Mouse (Mus musculus): ENCODE data around the gene Prkcb. TPM values are rescaled to one million over a fixed set of nuclear protein-coding genes. Genes with fewer than 3 reads are reported as not detected.

The Prkcb gene
- polyA plus RNA-seq, 1 experiment from 2014 or later: 12.7 TPM

DNA sequence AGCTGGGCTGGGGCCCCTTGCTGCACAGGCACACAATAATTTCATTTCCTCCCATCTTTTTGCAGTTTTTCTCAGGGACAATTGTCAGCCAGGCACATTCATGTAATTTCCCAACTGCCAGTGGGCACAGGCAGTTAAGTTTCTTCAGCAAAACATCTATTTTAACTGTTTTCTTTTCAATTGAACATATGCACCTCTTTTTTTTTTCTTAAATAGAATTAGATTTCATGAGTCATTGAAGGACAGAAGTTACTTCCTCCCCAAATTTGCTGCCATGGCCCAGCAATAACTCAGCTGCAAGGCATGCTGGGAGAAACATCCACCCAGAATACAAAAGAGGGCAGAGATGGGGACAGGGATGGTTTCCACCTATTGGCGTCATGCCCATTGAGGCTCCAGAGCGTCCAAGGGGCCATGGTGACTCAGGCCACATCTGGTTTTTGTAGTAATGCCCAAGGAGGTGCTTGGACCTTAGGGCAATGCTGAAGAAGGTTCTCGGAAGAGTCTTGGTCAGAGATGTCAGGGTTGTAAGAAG, 284.6 kb downstream of the Prkcb start:
- H3K4me1 ChIP-seq (ENCODE audit: control insufficient read depth, insufficient read depth, low read length): no peaks in the 10 kb centered on the region

DNA sequence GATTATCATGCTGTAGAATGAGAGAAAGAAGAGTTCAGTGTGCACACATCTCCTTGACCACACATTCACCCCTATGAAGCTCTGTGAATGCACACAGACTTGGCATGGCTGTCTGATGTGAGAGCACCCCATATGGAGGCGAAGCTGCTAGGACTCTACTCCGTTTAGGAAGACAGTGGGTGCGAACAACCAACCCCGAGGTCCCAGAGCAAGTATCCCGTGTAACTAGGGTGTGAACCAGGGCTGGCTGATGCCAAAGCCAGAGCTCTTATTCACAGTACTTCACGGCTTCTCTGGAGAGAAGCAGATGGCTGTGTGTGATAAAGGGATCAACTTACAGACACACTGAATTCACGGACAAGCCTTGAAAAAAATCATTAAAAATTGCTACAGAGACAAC, 285.9 kb downstream of the Prkcb start:
- Histone ChIP-seq H3K27ac (ENCODE audit: low read length) (no peak overlapping the region), H3K4me1 (ENCODE audit: control insufficient read depth, insufficient read depth, low read length) (no peaks in the 10 kb centered on the region), H3K9me3 (replicated peaks; ENCODE audit: control insufficient read depth, low read length) (no peaks in the 10 kb centered on the region), H3K4me2 (ENCODE audit: low read depth, low read length) (no peak overlapping the region), H3K9ac (ENCODE audit: low read length) (no peak overlapping the region), H3K36me3 (ENCODE audit: control insufficient read depth, insufficient read depth, low read length) (no peaks in the 10 kb centered on the region), H3K4me3 (replicated peaks; ENCODE audit: low read length) (no peak overlapping the region), H3K27me3 (ENCODE audit: control insufficient read depth, insufficient read depth, low read length) (no peaks in the 10 kb centered on the region)
- WGBS: 78% methylated on average over 7 of the region's 7 CpGs
- no peak for ATAC-seq (ENCODE audit: insufficient read depth, low FRiP score)

More for the DNA sequence above, 284.6 kb downstream of the Prkcb start:
- no peaks in the 10 kb centered on the region for H3K9me3 ChIP-seq (replicated peaks; ENCODE audit: control insufficient read depth, low read length)
- no peaks in the 10 kb centered on the region for H3K27me3 ChIP-seq (ENCODE audit: control insufficient read depth, insufficient read depth, low read length)
- no peak overlapping the region for H3K9ac ChIP-seq (ENCODE audit: low read length)
- WGBS: 79% methylated on average over 3 of the region's 3 CpGs
- no peak overlapping the region for H3K4me2 ChIP-seq (ENCODE audit: low read depth, low read length)
- H3K4me3 ChIP-seq (replicated peaks; ENCODE audit: low read length): no peak overlapping the region
- ATAC-seq (ENCODE audit: insufficient read depth, low FRiP score): no peak
- no peaks in the 10 kb centered on the region for H3K36me3 ChIP-seq (ENCODE audit: control insufficient read depth, insufficient read depth, low read length)
- no peak overlapping the region for H3K27ac ChIP-seq (ENCODE audit: low read length)

DNA sequence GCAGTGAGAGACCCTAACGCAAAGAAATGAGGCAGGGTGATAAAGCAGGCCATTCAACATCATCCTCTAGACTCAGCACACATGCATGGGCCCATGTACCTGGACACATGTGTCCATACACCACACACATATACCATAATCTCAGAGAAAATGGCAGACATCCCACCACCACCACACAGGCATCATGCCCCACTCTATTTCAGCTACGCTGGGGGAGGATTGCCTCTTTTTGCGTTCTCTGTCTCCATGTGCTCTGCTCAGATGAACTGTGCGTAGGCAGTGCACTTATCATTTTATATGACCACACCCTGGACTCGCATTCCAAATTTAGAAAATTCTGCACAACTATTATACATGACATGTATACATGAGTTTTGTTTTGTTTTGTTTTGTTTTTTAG, 286.5 kb downstream of the Prkcb start:
- H3K27ac ChIP-seq (ENCODE audit: low read length): no peak overlapping the region
- no peaks in the 10 kb centered on the region for H3K27me3 ChIP-seq (ENCODE audit: control insufficient read depth, insufficient read depth, low read length)
- H3K4me1 ChIP-seq (ENCODE audit: control insufficient read depth, insufficient read depth, low read length): no peaks in the 10 kb centered on the region
- H3K4me3 ChIP-seq (replicated peaks; ENCODE audit: low read length): no peak overlapping the region
- H3K9ac ChIP-seq (ENCODE audit: low read length): no peak overlapping the region
- 76% methylated on average over 5 of the region's 5 CpGs for WGBS
- ATAC-seq (ENCODE audit: insufficient read depth, low FRiP score): no peak
- no peaks in the 10 kb centered on the region for H3K36me3 ChIP-seq (ENCODE audit: control insufficient read depth, insufficient read depth, low read length)
- H3K4me2 ChIP-seq (ENCODE audit: low read depth, low read length): no peak overlapping the region
- H3K9me3 ChIP-seq (replicated peaks; ENCODE audit: control insufficient read depth, low read length): no peaks in the 10 kb centered on the region

DNA sequence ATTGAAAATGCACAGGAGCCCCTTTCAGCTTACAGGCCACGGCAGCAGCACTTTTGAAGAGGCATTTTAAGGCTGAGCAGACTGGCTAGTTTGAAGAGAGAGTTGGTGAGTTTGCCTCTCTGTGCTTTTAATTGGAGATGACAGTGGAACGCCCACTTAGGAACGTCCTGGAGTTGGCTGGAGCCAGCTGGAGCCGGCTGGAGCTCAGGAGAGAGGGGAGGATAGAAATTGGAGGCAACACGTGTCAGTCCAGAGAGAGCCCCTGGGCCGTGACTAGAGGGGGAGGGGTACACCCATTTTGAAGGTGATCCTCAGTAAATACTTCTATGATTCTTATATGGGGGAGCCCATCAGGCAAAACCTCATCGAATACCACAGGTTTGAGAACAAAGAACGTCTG, 287.0 kb downstream of the Prkcb start:
- no peaks in the 10 kb centered on the region for H3K36me3 ChIP-seq (ENCODE audit: control insufficient read depth, insufficient read depth, low read length)
- no peaks in the 10 kb centered on the region for H3K27me3 ChIP-seq (ENCODE audit: control insufficient read depth, insufficient read depth, low read length)
- 0 out of 2 replicates have a peak, but pooled peaks have one; percentile 53 for ATAC-seq (ENCODE audit: insufficient read depth, low FRiP score)
- WGBS: 36% methylated on average over 8 of the region's 8 CpGs
- no peak overlapping the region for H3K27ac ChIP-seq (ENCODE audit: low read length)
- no peaks in the 10 kb centered on the region for H3K9me3 ChIP-seq (replicated peaks; ENCODE audit: control insufficient read depth, low read length)
- H3K4me3 ChIP-seq (replicated peaks; ENCODE audit: low read length): no peak overlapping the region
- no peak overlapping the region for H3K9ac ChIP-seq (ENCODE audit: low read length)
- no peaks in the 10 kb centered on the region for H3K4me1 ChIP-seq (ENCODE audit: control insufficient read depth, insufficient read depth, low read length)
- H3K4me2 ChIP-seq (ENCODE audit: low read depth, low read length): no peak overlapping the region

DNA sequence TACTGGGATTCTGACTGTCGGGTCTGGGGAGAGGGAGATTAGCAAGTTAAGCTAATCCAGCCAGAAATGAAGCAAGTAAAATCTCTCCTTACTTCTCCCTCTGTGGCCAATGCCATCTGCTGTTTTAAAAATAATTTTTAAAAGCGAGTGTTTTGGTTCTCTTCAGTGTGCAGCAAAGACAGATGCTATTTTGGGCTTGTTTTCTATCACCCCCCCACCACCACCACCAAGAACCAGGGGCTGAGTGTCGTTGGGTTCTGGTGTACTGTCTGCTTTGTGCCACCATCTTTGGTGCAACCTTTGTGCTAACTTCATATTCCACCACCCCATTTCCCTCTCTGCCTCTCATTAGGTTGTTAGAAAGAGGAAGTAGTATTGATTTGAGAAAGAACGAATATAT, 289.0 kb downstream of the Prkcb start:
- Histone ChIP-seq H3K4me2 (ENCODE audit: low read depth, low read length) (no peak overlapping the region), H3K9ac (ENCODE audit: low read length) (no peak overlapping the region), H3K9me3 (replicated peaks; ENCODE audit: control insufficient read depth, low read length) (no peaks in the 10 kb centered on the region), H3K27ac (ENCODE audit: low read length) (no peak overlapping the region), H3K36me3 (ENCODE audit: control insufficient read depth, insufficient read depth, low read length) (no peaks in the 10 kb centered on the region), H3K4me1 (ENCODE audit: control insufficient read depth, insufficient read depth, low read length) (no peaks in the 10 kb centered on the region), H3K27me3 (ENCODE audit: control insufficient read depth, insufficient read depth, low read length) (no peaks in the 10 kb centered on the region), H3K4me3 (replicated peaks; ENCODE audit: low read length) (no peak overlapping the region)
- 78% methylated on average over 4 of the region's 4 CpGs for WGBS
- ATAC-seq (ENCODE audit: insufficient read depth, low FRiP score): no peak

DNA sequence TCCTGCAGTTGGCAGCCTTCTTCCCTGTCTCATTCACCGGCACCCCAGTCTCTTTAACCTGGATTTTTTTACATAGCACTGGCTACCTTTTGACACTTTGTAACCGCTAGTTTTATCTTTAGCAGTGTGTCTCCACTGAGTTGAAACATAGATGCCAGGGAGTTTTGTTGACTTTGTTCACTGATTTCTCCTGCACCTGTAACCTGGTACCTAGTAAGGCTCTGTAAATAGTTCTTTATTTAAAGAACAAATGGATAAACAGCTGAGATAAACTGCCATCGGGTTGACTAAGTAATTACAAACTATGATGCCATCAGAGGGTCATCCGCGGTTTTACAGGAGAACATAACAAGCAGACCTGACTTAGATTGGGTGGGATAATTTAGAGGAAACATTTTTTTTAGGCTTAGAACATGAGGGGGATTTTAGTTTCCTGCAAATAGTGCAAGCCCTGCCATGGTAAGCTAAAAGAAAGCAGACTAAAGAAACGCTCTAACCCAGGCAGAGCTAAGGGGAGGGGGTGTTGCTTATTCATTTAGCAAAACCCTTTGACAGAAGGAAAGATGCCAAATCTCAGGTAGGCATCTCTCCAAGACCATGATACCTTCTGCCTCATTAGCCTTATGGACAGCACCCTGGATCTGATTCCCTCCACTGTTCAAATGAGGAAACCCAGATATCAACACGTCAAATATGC, 291.1 kb downstream of the Prkcb start:
- 63% methylated on average over 7 of the region's 7 CpGs for WGBS

DNA sequence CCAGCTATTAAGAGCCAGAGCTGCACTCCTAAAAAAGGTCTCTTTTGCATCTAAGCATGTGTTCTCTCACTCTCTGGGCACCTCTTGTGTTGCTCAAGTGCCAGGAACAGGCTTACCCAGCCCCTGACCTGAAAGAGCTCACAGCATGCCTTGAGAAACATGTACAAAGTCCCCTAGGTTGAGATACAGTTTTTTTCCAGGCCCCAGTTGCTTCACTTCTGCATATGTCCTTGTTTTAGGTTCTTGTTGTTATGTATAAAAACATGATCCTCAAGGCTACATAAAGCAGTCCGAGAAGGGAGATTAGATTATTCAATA, 291.6 kb downstream of the Prkcb start:
- H3K9ac ChIP-seq (ENCODE audit: low read length): no peak overlapping the region
- no peaks in the 10 kb centered on the region for H3K4me1 ChIP-seq (ENCODE audit: control insufficient read depth, insufficient read depth, low read length)
- no peak for ATAC-seq (ENCODE audit: insufficient read depth, low FRiP score)
- no peak overlapping the region for H3K27ac ChIP-seq (ENCODE audit: low read length)
- no peak overlapping the region for H3K4me2 ChIP-seq (ENCODE audit: low read depth, low read length)
- WGBS: 73% methylated on average over 1 of the region's 1 CpGs
- H3K4me3 ChIP-seq (replicated peaks; ENCODE audit: low read length): no peak overlapping the region
- H3K36me3 ChIP-seq (ENCODE audit: control insufficient read depth, insufficient read depth, low read length): no peaks in the 10 kb centered on the region
- no peaks in the 10 kb centered on the region for H3K9me3 ChIP-seq (replicated peaks; ENCODE audit: control insufficient read depth, low read length)
- H3K27me3 ChIP-seq (ENCODE audit: control insufficient read depth, insufficient read depth, low read length): no peaks in the 10 kb centered on the region

More for the DNA sequence above, 291.1 kb downstream of the Prkcb start:
- H3K4me1 ChIP-seq (ENCODE audit: control insufficient read depth, insufficient read depth, low read length): no peaks in the 10 kb centered on the region
- H3K9ac ChIP-seq (ENCODE audit: low read length): no peak overlapping the region
- no peaks in the 10 kb centered on the region for H3K9me3 ChIP-seq (replicated peaks; ENCODE audit: control insufficient read depth, low read length)
- no peak overlapping the region for H3K27ac ChIP-seq (ENCODE audit: low read length)
- H3K36me3 ChIP-seq (ENCODE audit: control insufficient read depth, insufficient read depth, low read length): no peaks in the 10 kb centered on the region
- no peaks in the 10 kb centered on the region for H3K27me3 ChIP-seq (ENCODE audit: control insufficient read depth, insufficient read depth, low read length)
- no peak overlapping the region for H3K4me3 ChIP-seq (replicated peaks; ENCODE audit: low read length)
- H3K4me2 ChIP-seq (ENCODE audit: low read depth, low read length): no peak overlapping the region
- ATAC-seq (ENCODE audit: insufficient read depth, low FRiP score): no peak

DNA sequence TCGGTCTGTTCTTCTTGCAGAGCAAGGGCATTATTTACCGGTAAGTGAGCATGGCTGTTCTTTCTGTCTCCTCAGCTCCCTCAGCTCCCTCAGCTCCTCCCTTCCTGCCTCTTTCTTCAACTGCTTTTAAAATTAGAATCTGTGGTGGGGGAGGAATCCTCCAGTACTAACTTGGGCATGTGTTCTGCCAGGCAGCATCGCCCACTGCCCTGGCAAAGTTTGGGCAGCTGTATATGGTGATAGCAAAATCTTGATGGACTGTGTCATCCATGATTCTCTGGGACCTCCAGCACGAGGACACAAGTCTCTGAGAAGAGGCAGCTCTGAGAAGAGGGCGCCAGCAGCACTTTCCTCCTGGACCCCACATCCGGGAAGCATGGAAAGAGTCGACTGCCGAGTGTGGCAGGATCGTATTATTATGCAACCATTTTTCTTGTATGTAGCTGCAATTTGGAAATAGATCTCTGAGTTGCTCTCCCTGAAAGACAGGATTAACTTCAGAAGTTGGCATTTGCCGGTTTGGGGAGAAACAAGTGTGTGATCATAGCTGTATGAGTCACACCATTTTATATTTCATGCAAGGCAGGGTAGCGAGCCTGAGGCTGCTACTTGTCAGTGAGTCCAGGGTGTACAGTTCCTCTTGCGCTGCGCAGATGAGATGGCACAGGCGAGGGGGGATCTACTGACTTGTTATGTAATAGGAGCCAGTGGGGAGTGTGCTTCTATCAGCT, 296.0 kb downstream of the Prkcb start:
- no peaks in the 10 kb centered on the region for H3K9me3 ChIP-seq (replicated peaks; ENCODE audit: control insufficient read depth, low read length)
- no peak for ATAC-seq (ENCODE audit: insufficient read depth, low FRiP score)
- no peak overlapping the region for H3K4me2 ChIP-seq (ENCODE audit: low read depth, low read length)
- H3K36me3 ChIP-seq (ENCODE audit: control insufficient read depth, insufficient read depth, low read length): no peaks in the 10 kb centered on the region
- H3K27ac ChIP-seq (ENCODE audit: low read length): no peak overlapping the region
- no peak overlapping the region for H3K9ac ChIP-seq (ENCODE audit: low read length)
- no peaks in the 10 kb centered on the region for H3K27me3 ChIP-seq (ENCODE audit: control insufficient read depth, insufficient read depth, low read length)
- H3K4me1 ChIP-seq (ENCODE audit: control insufficient read depth, insufficient read depth, low read length): no peaks in the 10 kb centered on the region
- 74% methylated on average over 14 of the region's 14 CpGs for WGBS
- no peak overlapping the region for H3K4me3 ChIP-seq (replicated peaks; ENCODE audit: low read length)

DNA sequence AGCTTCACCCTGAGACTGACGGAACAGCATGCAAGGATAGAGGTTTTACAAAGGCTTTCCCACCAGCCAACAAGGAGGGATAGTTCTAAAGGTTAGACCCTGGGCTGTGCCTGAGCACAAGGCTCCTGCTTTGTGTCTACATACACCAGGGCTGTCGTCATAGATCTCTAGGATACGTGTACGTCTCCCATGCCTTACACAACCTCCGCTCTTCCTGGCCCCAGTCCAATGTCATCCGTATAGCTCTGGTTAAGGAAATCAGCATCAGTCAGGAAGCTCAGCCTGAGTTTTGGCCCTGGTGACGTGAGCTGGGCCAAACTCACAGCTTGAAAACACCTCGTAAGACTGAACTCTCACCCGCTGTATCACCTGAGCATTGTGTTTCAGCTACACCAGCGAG, 307.3 kb downstream of the Prkcb start:
- Histone ChIP-seq H3K4me3 (replicated peaks; ENCODE audit: low read length) (no peak overlapping the region), H3K4me2 (ENCODE audit: low read depth, low read length) (no peak overlapping the region), H3K9me3 (replicated peaks; ENCODE audit: control insufficient read depth, low read length) (no peaks in the 10 kb centered on the region), H3K36me3 (ENCODE audit: control insufficient read depth, insufficient read depth, low read length) (no peaks in the 10 kb centered on the region), H3K27ac (ENCODE audit: low read length) (no peak overlapping the region), H3K4me1 (ENCODE audit: control insufficient read depth, insufficient read depth, low read length) (peaks cover 3% of the 10 kb centered on the region; the same call in 1 of the 2 replicates), H3K27me3 (ENCODE audit: control insufficient read depth, insufficient read depth, low read length) (no peaks in the 10 kb centered on the region), H3K9ac (ENCODE audit: low read length) (no peak overlapping the region)
- 56% methylated on average over 10 of the region's 10 CpGs for WGBS
- no peak for ATAC-seq (ENCODE audit: insufficient read depth, low FRiP score)
